Mouse (Mus musculus) ES-E14 (cell line): ENCODE data around the gene Cpt1c. TPM values are rescaled to one million over a fixed set of nuclear protein-coding genes. Genes with fewer than 3 reads are reported as not detected.

Experiments
- DNase-seq: peaks from one replicate; pipeline ENCODE4 v3.0.0-alpha.2; 2013; ENCODE audit warnings: low read depth, low spot score
- H3K27ac ChIP-seq: 2 replicates; pipeline ENCODE4 v1.5.1; 2012; ENCODE audit warnings: low read depth, mild to moderate bottlenecking, low read length, moderate library complexity, mixed read lengths; ENCODE audit not compliant: poor library complexity, insufficient read depth, severe bottlenecking
- H3K36me3 ChIP-seq: 2 replicates; pipeline ENCODE4 v1.6.1; 2012; ENCODE audit warnings: mild to moderate bottlenecking, low read length, moderate library complexity, mixed read lengths; ENCODE audit not compliant: control insufficient read depth, poor library complexity, insufficient read depth, severe bottlenecking
- H3K4me1 ChIP-seq, 2 experiments: fragments of 150-350 bp in 1 of 2; sonication (generic) in 1 of 2; 2 replicates each; pipeline ENCODE4 v1.6.1; 2012; ENCODE audit warnings: low read length in 2 of 2, mild to moderate bottlenecking in 1 of 2, mixed read lengths in 1 of 2; ENCODE audit not compliant: control insufficient read depth in 2 of 2, insufficient read depth in 2 of 2, poor library complexity in 1 of 2
- H3K4me3 ChIP-seq, 2 experiments: fragments of 150-350 bp in 1 of 2; sonication (generic) in 1 of 2; 2 replicates each; pipeline ENCODE4 v1.5.1; 2012; ENCODE audit warnings: low read length in 2 of 2, low read depth in 1 of 2, mild to moderate bottlenecking in 1 of 2, mixed read lengths in 1 of 2; ENCODE audit not compliant: insufficient read depth in 1 of 2, poor library complexity in 1 of 2, severe bottlenecking in 1 of 2
- H3K9ac ChIP-seq: 2 replicates; pipeline ENCODE4 v1.6.1; 2012; ENCODE audit warnings: low read depth, mild to moderate bottlenecking, low read length, mixed read lengths; ENCODE audit not compliant: poor library complexity, insufficient read depth, severe bottlenecking
- H3K9me3 ChIP-seq: fragments of 150-350 bp; sonication (generic); 2 replicates; pipeline ENCODE4 v1.6.1; 2012; ENCODE audit warnings: low read depth, mild to moderate bottlenecking, low read length; ENCODE audit not compliant: control insufficient read depth, insufficient read depth
- CHD2 ChIP-seq: IDR thresholded peaks from 2 replicates; pipeline ENCODE4 v1.6.1; 2014; ENCODE audit warnings: mild to moderate bottlenecking, low read depth, low read length, inconsistent platforms
- HCFC1 ChIP-seq: IDR thresholded peaks from 2 replicates; pipeline ENCODE4 v1.6.1; 2012; ENCODE audit warnings: low read length, inconsistent platforms, borderline replicate concordance; ENCODE audit not compliant: insufficient read depth
- MAFK ChIP-seq: IDR thresholded peaks from 2 replicates; pipeline ENCODE4 v1.6.1; 2014; ENCODE audit warnings: mild to moderate bottlenecking, low read depth, low read length, inconsistent platforms; ENCODE audit not compliant: insufficient read depth
- ZC3H11A ChIP-seq: IDR thresholded peaks from 2 replicates; pipeline ENCODE4 v1.6.1; 2012; ENCODE audit warnings: low read depth, mild to moderate bottlenecking, inconsistent platforms, low read length, borderline replicate concordance
- ZNF384 ChIP-seq: IDR thresholded peaks from 2 replicates; pipeline ENCODE4 v1.6.1; 2012; ENCODE audit warnings: low read depth, low read length, inconsistent platforms
- in situ Hi-C, 2 experiments: fragments of 600-800 bp; cut with MboI; formaldehyde crosslinking; loops; one replicate each; pipeline ENCODE4 v1.15.1; 2025; ENCODE audit warnings: low sequenced_read_pairs in 2 of 2, inconsistent platforms in 1 of 2; ENCODE audit not compliant: unreplicated experiment in 2 of 2
- total RNA-seq: library from RNA; depleted of rRNA; stranded (reverse); fragments of 300-350 nt; gene quantifications from 2 replicates; pipeline ENCODE4 v1.2.3, GENCODE M21; 2012

Cpt1c gene
- total RNA-seq, 1 experiment = 60.3 TPM

- peak overlapping the region; percentile 34; the same call in 1 of the 2 replicates for H3K9ac ChIP-seq
- H3K36me3 ChIP-seq = peaks cover 47% of the 10 kb centered on the region
- H3K4me3 ChIP-seq = no peak overlapping the region
- no peaks in the 10 kb centered on the region for H3K9me3 ChIP-seq
- no peak for DNase-seq
- TF ChIP-seq HCFC1 (no peak), CHD2 (no peak), ZC3H11A (peak; percentile 5; the same call in 1 of the 2 replicates)
- in situ Hi-C loops = no loop called here
- peaks cover 2 to 14% of the 10 kb centered on the region in 2 experiments; a peak in 2 of 4 replicates for H3K4me1 ChIP-seq
- H3K27ac ChIP-seq = no peak overlapping the region
Measured at GRCm38 (mm10) chr7:44983085-44983484, 8.4 kb upstream of the Cpt1c start.

- no peak for DNase-seq
- no peak overlapping the region for H3K27ac ChIP-seq
- H3K9me3 ChIP-seq = no peaks in the 10 kb centered on the region
- TF ChIP-seq MAFK (no peak), ZNF384 (no peak), CHD2 (no peak), ZC3H11A (no peak), HCFC1 (no peak)
- H3K4me1 ChIP-seq = peaks cover 2 to 19% of the 10 kb centered on the region in 2 experiments; a peak in 3 of 4 replicates
- in situ Hi-C loops = no loop called here
- no peak overlapping the region for H3K9ac ChIP-seq
- H3K4me3 ChIP-seq = no peak overlapping the region
- H3K36me3 ChIP-seq = peaks cover 63% of the 10 kb centered on the region
Measured at GRCm38 (mm10) chr7:44981539-44981938, 6.9 kb upstream of the Cpt1c start.

- no peak overlapping the region for H3K4me3 ChIP-seq
- H3K9me3 ChIP-seq = no peaks in the 10 kb centered on the region
- in situ Hi-C loops = no loop called here
- TF ChIP-seq ZC3H11A (no peak), HCFC1 (no peak), CHD2 (no peak), ZNF384 (no peak), MAFK (no peak)
- H3K36me3 ChIP-seq = peaks cover 64% of the 10 kb centered on the region
- no peak for DNase-seq
- peaks cover 0 to 14% of the 10 kb centered on the region in 2 experiments; a peak in 2 of 4 replicates for H3K4me1 ChIP-seq
- no peak overlapping the region for H3K9ac ChIP-seq
- no peak overlapping the region for H3K27ac ChIP-seq
Measured at GRCm38 (mm10) chr7:44978300-44978699, 3.6 kb upstream of the Cpt1c start.

- Histone ChIP-seq H3K9me3 (no peaks in the 10 kb centered on the region), H3K4me3 (no peak overlapping the region), H3K4me1 (peaks cover 0 to 19% of the 10 kb centered on the region in 2 experiments; a peak in 2 of 4 replicates), H3K9ac (no peak overlapping the region), H3K27ac (peak overlapping the region; percentile 37; the same call in 1 of the 2 replicates), H3K36me3 (peaks cover 39% of the 10 kb centered on the region)
- in situ Hi-C loops = no loop called here
- no peak for DNase-seq
- no peak for TF ChIP-seq HCFC1
- TF ChIP-seq CHD2 = no peak
- no peak for TF ChIP-seq ZC3H11A
- no peak for TF ChIP-seq MAFK
Measured at GRCm38 (mm10) chr7:44975117-44975419, 417 bp upstream of the Cpt1c start.
